Mouse (Mus musculus): ENCODE measurements around the gene Hoxc5.

DNA sequence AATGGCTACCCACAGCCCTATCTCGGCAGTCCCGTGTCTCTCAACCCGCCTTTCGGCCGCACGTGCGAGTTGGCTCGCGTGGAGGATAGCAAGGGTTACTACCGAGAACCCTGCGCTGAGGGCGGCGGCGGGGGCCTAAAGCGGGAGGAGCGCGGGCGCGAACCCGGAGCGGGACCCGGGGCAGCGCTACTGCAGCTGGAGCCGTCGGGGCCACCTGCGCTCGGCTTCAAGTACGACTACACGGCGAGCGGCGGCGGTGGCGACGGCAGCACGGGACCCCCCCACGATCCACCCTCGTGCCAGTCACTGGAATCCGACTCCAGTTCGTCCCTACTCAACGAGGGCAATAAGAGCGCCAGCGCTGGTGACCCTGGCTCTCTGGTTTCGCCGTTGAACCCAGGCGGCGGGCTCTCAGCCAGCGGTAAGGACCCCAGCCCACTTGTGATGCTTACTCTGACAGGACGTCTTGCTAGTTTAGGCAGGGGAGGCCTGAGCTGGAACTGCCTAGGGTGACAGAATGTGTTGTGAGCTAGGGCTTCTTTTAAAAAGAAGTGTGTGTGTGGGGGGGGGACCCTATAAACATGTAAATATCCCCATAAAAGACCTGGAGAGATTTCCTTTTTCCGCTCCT is 30.1 kb upstream of the Hoxc5 start:
- TF ChIP-seq CTCF (IDR thresholded peaks at IDR 0.05; ENCODE audit: borderline replicate concordance, control insufficient read depth, extremely low read depth, insufficient read depth, low read length, poor library complexity) = no peak
- no peak for TF ChIP-seq POLR2A (IDR thresholded peaks at IDR 0.05; ENCODE audit: control insufficient read depth, extremely low read depth, insufficient read depth, low read length, poor library complexity)
